Mouse (Mus musculus): ENCODE data around the gene Opn5. TPM values are rescaled to one million over a fixed set of nuclear protein-coding genes. Genes with fewer than 3 reads are reported as not detected.

Opn5 gene
- polyA plus RNA-seq, 1 experiment, result not detected

GRCm38 (mm10) chr17:42549578-42549977 lies 61.6 kb downstream of the Opn5 start:
- Histone ChIP-seq H3K4me3 (ENCODE audit: insufficient read depth, low read depth, low read length) (no peak overlapping the region), H3K4me1 (ENCODE audit: control insufficient read depth, insufficient read depth, insufficient read length, low read length) (no peaks in the 10 kb centered on the region), H3K27ac (replicated peaks; ENCODE audit: low read depth, low read length) (no peak overlapping the region)

GRCm38 (mm10) chr17:42530147-42530546 lies 81.0 kb downstream of the Opn5 start:
- Histone ChIP-seq H3K4me1 (ENCODE audit: control insufficient read depth, insufficient read depth, insufficient read length, low read length) (no peaks in the 10 kb centered on the region), H3K27ac (replicated peaks; ENCODE audit: low read depth, low read length) (no peak overlapping the region), H3K4me3 (ENCODE audit: insufficient read depth, low read depth, low read length) (no peak overlapping the region)

GRCm38 (mm10) chr17:42509356-42510262 lies 101.6 kb downstream of the Opn5 start:
- no peak overlapping the region for H3K27ac ChIP-seq (replicated peaks; ENCODE audit: low read depth, low read length)
- H3K4me3 ChIP-seq (ENCODE audit: insufficient read depth, low read depth, low read length), result no peak overlapping the region
- H3K4me1 ChIP-seq (ENCODE audit: control insufficient read depth, insufficient read depth, insufficient read length, low read length), result no peaks in the 10 kb centered on the region

Other genes with a start within 250 kb of the Opn5 start
- gene Adgrf4, start 80.9 kb upstream of the Opn5 start, polyA plus RNA-seq (2012; ENCODE audit: insufficient read depth, insufficient read length, missing spikeins), result not detected in 2 replicates
- not detected in 2 replicates for gene Adgrf2, start 130.8 kb upstream of the Opn5 start, polyA plus RNA-seq (2012; ENCODE audit: insufficient read depth, insufficient read length, missing spikeins)

All from brown adipose tissue, adult 24 weeks (tissue).